Mouse (Mus musculus): ENCODE results near the gene Phpt1.

- no peak for TF ChIP-seq POLR2A (IDR thresholded peaks at IDR 0.05; ENCODE audit: control insufficient read depth, low read depth, low read length)
- TF ChIP-seq CTCF (IDR thresholded peaks at IDR 0.05; ENCODE audit: control insufficient read depth, insufficient read depth, insufficient replicate concordance, low read depth, low read length): no peak
Measured at GRCm38 (mm10) chr2:25536531-25536930, 38.5 kb downstream of the Phpt1 start.
